Mouse (Mus musculus) cortical plate, adult 2 months (tissue): ENCODE measurements at regions not wholly inside any gene's neighbourhood (a gene's known extent, or its start where the extent isn't known, plus 50 kb on each side); places are given as distances from the start of the nearest gene placed in this dataset.

ENCODE experiments used
- CTCF ChIP-seq: fragments of 200-500 bp; IDR thresholded peaks from 2 replicates; pipeline ENCODE4 v1.5.1; 2011; ENCODE audit warnings: mild to moderate bottlenecking, control low read depth, low read length; ENCODE audit not compliant: insufficient read depth; ENCODE audit errors: extremely low read depth
- POLR2A ChIP-seq: fragments of 200-500 bp; IDR thresholded peaks from 2 replicates; pipeline ENCODE4 v1.6.1; 2011; ENCODE audit warnings: mild to moderate bottlenecking, low read length, control low read depth; ENCODE audit not compliant: insufficient read depth; ENCODE audit errors: extremely low read depth

GRCm38 (mm10) chr10:44733641-44734040 is 205.3 kb upstream of the Prdm1 start:
- no peak for TF ChIP-seq CTCF
- TF ChIP-seq POLR2A = no peak
